Mouse (Mus musculus) limb, embryonic 13.5 days (tissue): ENCODE measurements around the gene Cdc42se1. TPM values are rescaled to one million over a fixed set of nuclear protein-coding genes. Genes with fewer than 3 reads are reported as not detected.

Source experiments
- ATAC-seq: fragments of 200-750 bp; cut with Nextera tagmentation; 2 replicates; pipeline ENCODE4 v1.8.0; 2017; ENCODE audit warnings: low read depth, moderate number of reproducible peaks, moderate TSS enrichment; ENCODE audit not compliant: low FRiP score
- H3K27ac ChIP-seq: fragments of 300-500 bp; sonication (generic); 2 replicates; pipeline ENCODE4 v1.5.1; 2015; ENCODE audit warnings: inconsistent platforms, mild to moderate bottlenecking, moderate library complexity
- H3K27me3 ChIP-seq: fragments of 300-500 bp; sonication (generic); 2 replicates; pipeline ENCODE4 v1.6.1; 2015; ENCODE audit warnings: mild to moderate bottlenecking, inconsistent platforms
- H3K36me3 ChIP-seq: fragments of 300-500 bp; sonication (generic); 2 replicates; pipeline ENCODE4 v1.6.1; 2015; ENCODE audit warnings: inconsistent platforms, mild to moderate bottlenecking, moderate library complexity
- H3K4me1 ChIP-seq: fragments of 300-500 bp; sonication (generic); 2 replicates; pipeline ENCODE4 v1.6.1; 2015; ENCODE audit warnings: inconsistent platforms
- H3K4me2 ChIP-seq: fragments of 300-500 bp; sonication (generic); replicated peaks from 2 replicates; pipeline ENCODE4 v1.6.1; 2015; ENCODE audit warnings: inconsistent platforms, mild to moderate bottlenecking, moderate library complexity
- H3K4me3 ChIP-seq: fragments of 300-500 bp; sonication (generic); 2 replicates; pipeline ENCODE4 v1.5.1; 2015; ENCODE audit warnings: moderate library complexity, mild to moderate bottlenecking, inconsistent platforms
- H3K9ac ChIP-seq: fragments of 300-500 bp; sonication (generic); 2 replicates; pipeline ENCODE4 v1.6.1; 2015; ENCODE audit warnings: mild to moderate bottlenecking, inconsistent platforms
- H3K9me3 ChIP-seq: fragments of 300-500 bp; sonication (generic); 2 replicates; pipeline ENCODE4 v1.6.1; 2016; ENCODE audit warnings: inconsistent platforms
- WGBS: fragments of 180-500 bp; shearing (Covaris S2); methylation state at CpG from one replicate; pipeline ENCODE4 v1.1.7; 2015; 5-methylcytosine and 5-hydroxymethylcytosine counted together
- polyA plus RNA-seq: library from polyadenylated mRNA; unstranded; fragments of >200 nt; fragmentation: Nextera tagmentation; extraction: Ambion mirVana; gene quantifications from 2 replicates; pipeline ENCODE4 v1.2.1, GENCODE M21; 2015

Cdc42se1 gene
- polyA plus RNA-seq, 1 experiment from 2014 or later = 82.7 TPM

DNA sequence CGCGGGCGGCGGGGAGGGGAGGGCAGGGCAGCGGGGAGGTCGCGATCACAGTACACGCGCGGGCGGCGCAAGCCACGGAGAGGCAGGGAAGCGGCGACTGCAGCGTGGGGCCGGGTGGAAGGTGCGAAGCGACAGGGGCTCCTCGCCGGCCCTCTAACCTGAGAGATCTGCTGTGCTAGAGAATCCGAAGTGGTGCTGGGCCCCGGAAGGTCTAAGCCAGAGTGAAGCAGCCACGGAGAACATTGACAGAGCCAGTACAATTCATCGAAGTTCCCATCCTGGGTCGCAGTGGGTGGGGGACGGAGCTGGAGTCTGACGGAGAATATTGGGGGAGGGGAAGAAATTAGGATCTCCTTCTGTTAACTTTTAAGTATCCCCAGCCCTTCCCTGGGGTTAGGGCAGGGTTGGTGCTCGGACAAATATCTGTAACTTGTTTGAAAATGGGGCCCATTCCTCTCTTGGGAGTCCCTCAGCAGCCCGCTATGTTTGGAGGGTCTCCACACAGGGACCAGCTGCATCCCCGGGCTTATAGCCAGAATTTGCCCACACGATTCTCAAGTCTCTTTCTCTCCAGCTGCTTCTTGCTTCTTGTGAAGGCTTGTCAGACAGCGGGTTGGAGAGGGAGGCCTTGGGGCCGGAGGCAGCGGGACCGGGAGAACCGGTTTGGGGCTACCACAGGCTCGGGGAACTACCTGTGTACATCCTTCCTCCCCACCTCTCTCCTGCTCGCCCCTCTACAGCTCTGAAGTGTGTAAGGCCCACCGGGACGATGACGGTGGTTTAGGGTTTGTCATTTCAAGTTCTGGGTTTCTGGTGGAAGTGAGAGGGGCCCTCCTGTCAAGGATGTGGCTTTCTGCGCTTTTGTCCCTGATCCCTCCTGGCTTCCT, 605 bp downstream of the Cdc42se1 start:
- H3K27me3 ChIP-seq = no peaks in the 10 kb centered on the region
- peak; percentile 2; the same call in 1 of the 2 replicates for ATAC-seq
- H3K4me1 ChIP-seq = peaks cover 41% of the 10 kb centered on the region
- H3K4me3 ChIP-seq = peak overlapping the region; percentile 85
- peak overlapping the region; percentile 93 for H3K4me2 ChIP-seq
- peak overlapping the region; percentile 96 for H3K27ac ChIP-seq
- peaks cover 47% of the 10 kb centered on the region for H3K36me3 ChIP-seq
- WGBS = under 1% methylated on average over 43 of the region's 43 CpGs
- H3K9ac ChIP-seq = peak overlapping the region; percentile 91
- no peaks in the 10 kb centered on the region for H3K9me3 ChIP-seq

DNA sequence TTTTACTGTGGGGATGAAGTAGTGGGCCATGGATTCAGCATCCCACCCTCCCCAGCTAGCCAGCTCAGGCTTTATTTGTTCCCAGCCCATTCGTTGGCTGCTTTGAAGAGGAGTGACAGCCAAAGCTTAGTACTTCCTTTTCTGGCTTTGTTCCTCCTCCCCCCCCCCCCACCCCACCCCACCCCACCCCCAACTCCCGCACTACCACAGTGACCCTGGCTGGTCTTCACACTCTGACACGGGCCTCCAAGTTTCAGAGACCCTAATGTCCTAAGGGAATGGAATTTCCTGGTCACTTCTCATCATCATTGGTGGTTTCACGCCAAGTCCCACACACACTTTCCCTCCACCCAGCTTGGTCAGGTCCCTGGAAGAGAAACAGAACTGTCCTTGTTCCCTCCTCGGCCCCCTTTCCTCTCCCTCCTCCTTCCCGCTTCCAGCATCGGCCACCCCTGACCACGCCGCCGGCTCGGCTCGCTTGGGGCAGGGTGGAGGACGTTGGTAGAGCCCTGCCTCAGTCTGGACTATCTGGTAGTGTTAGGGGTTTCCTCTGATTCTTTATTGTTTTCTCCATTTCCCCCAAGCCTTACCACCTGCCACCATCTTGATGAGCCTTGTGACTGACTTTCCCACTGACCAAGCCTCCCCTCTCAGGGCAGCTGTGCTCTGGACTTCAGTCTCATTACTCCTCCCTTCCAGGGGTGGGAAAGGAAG, 1.4 kb downstream of the Cdc42se1 start:
- Histone ChIP-seq H3K4me2 (peak overlapping the region; percentile 93), H3K27ac (peak overlapping the region; percentile 96), H3K9ac (peak overlapping the region; percentile 91), H3K4me1 (peaks cover 37% of the 10 kb centered on the region), H3K9me3 (no peaks in the 10 kb centered on the region), H3K4me3 (peak overlapping the region; percentile 85), H3K36me3 (peaks cover 50% of the 10 kb centered on the region), H3K27me3 (no peaks in the 10 kb centered on the region)
- WGBS = 2% methylated on average over 13 of the region's 13 CpGs
- ATAC-seq = no peak

DNA sequence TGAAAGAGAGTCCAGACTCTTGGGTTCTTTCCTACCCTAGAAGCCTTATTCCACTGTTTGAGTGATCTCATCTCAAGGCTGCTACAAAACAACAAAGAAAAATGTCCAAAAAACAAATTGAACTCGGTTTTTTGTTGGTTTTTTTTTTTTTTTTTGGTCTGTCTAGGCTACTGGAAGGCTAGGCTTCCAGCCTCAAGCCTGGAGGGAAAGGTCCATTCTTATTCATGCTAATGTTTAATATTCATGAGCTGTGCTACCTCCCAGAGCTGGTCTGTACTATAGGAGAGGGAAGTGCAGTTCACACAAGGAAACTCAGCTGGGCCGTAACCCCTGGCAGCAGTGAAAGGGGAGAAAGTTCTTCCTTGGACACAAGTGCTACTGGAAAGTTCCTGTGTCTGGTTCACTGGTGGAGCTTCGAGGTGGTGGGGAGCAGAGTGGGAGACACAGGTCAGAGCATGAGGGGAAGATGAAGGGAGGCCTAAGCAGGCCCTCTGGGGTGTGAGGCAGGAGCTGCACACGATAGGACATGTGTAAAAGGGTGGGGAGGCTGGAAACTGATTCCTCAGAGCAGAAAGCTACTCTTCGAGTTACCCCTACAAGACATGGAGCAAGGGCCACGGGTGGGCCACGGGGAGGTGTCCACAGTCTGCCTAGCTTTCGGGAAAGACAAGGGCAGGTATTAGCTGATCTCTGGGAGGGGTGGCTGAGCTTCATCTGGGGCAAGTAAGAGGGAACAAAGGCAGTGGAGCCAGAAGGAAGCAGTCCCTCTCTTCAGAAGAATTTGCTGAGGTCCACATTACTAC, 2.2 kb downstream of the Cdc42se1 start:
- H3K36me3 ChIP-seq = peaks cover 50% of the 10 kb centered on the region
- H3K4me3 ChIP-seq = peak overlapping the region; percentile 85
- peak overlapping the region; percentile 96 for H3K27ac ChIP-seq
- 55% methylated on average over 8 of the region's 8 CpGs for WGBS
- peak overlapping the region; percentile 93 for H3K4me2 ChIP-seq
- no peaks in the 10 kb centered on the region for H3K9me3 ChIP-seq
- peaks cover 35% of the 10 kb centered on the region for H3K4me1 ChIP-seq
- ATAC-seq = no peak
- H3K9ac ChIP-seq = peak overlapping the region; percentile 91
- H3K27me3 ChIP-seq = no peaks in the 10 kb centered on the region

DNA sequence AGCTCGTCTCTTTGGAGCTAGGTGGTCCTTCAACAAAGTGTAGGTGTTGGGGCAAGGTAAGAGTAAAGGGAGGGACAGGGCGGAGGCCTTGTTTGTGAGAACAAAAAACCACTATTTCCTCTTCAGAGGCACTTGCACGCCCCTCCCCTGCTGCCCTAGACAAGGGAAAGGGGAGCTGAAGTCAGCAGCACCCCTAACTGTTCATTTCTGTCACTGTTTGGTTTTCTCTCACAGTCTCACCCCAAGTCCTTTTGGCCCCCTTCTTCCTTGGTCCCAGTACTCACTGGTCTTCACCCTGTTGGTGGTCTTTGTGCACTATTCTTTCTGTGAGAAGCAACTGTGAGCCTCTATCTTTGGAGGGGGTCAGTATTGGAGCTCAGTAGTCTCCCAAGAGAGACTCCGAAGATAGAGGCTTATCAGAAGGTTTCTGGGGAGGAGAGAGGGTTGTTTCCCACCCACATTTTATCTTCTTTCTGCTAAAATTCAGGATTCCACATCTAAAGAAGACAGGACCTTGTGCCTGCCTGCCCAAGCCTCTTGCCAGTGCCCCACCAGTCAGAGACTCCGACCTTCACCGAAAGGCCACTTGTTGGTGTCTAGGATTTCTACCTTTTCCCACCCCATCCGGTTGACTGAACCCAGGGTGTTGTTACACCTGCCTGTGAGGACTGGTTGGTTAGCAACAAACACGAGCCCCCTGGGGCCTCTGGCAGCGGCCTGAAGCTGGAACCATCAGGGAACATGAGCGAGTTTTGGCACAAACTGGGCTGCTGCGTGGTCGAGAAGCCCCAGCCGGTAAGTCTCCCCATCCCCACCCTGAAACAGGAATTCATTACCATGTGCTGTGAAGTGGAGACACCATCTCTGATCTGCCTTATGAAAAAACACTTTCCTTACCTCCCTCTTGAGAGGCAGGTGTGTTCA, 3.0 kb downstream of the Cdc42se1 start, which contains the start of gene Mllt11:
Gene Mllt11 (minus strand): TSS at position 874 of the 924 bp plus-strand sequence.
- 0 out of 2 replicates have a peak within 1 kb of the TSS, but pooled peaks have one; percentile 96 for H3K27ac ChIP-seq
- H3K9me3 ChIP-seq = no peaks in the 10 kb centered on the region
- no peak for ATAC-seq
- peaks cover 31% of the 10 kb centered on the region for H3K4me1 ChIP-seq
- H3K4me3 ChIP-seq = peak within 1 kb of the TSS; percentile 85
- peak within 1 kb of the TSS; percentile 91; the same call in 1 of the 2 replicates for H3K9ac ChIP-seq
- H3K4me2 ChIP-seq = peak within 1 kb of the TSS; percentile 93
- WGBS = 77% methylated on average over 13 of the region's 13 CpGs
- peaks cover 57% of the 10 kb centered on the region for H3K36me3 ChIP-seq
- H3K27me3 ChIP-seq = no peaks in the 10 kb centered on the region

DNA sequence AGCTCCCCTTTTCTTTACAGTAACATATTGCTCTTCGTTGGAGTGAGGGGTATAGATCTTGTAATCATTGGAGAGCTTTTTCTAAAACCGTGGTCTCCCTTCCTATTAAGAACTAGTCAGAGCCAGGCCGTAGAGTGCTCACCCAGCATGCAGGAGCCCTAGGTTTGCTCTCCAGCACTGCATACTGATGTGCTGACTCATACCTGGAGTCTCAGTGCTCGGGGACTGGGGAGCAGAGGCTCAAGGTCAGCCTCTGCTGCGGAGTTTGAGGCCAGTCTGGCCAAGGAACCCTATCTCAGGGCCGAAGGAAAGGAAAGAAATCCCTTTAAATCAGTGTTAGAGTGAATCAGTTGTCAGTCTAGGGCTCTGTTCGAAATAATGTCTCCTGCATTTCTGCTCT, 4.2 kb downstream of the Cdc42se1 start:
- Histone ChIP-seq H3K9me3 (no peaks in the 10 kb centered on the region), H3K27ac (no peak overlapping the region), H3K9ac (no peak overlapping the region), H3K4me1 (peaks cover 21% of the 10 kb centered on the region), H3K4me3 (no peak overlapping the region), H3K36me3 (peaks cover 68% of the 10 kb centered on the region), H3K4me2 (no peak overlapping the region), H3K27me3 (no peaks in the 10 kb centered on the region)
- 84% methylated on average over 7 of the region's 7 CpGs for WGBS
- ATAC-seq = no peak

DNA sequence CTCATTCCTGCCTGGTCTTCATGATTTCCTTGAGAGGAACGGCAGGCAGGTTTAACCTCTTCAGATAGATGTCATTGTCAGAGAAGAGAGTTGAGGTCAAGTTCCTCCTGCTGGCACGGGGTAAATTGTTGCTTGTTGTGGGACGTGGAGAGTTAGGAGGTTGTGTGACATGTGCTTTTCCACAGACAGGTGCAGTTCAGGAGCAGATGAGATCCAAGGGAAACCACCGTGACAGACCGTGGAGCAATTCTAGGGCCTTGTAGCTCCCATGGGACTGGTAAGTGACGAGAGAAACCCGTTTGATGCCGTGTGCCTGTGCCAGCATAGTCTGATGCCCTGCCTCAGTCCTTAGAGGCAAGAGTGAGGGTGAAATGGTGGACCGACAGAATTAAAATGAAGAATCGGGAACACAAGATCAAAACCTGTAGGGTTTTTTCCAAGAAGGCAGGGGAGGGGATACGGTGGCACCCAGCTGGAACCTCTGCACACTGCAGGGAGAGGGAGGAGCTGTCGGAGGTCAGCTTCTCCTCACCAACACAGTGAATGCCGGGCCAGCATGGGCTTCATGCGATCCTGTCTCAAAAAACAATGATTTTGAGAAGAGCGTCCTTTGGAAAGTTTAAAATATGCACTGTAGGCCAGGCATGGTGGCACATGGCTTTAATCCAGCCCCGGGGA, 4.9 kb downstream of the Cdc42se1 start:
- no peak overlapping the region for H3K9ac ChIP-seq
- peaks cover 75% of the 10 kb centered on the region for H3K36me3 ChIP-seq
- WGBS = 90% methylated on average over 16 of the region's 16 CpGs

DNA sequence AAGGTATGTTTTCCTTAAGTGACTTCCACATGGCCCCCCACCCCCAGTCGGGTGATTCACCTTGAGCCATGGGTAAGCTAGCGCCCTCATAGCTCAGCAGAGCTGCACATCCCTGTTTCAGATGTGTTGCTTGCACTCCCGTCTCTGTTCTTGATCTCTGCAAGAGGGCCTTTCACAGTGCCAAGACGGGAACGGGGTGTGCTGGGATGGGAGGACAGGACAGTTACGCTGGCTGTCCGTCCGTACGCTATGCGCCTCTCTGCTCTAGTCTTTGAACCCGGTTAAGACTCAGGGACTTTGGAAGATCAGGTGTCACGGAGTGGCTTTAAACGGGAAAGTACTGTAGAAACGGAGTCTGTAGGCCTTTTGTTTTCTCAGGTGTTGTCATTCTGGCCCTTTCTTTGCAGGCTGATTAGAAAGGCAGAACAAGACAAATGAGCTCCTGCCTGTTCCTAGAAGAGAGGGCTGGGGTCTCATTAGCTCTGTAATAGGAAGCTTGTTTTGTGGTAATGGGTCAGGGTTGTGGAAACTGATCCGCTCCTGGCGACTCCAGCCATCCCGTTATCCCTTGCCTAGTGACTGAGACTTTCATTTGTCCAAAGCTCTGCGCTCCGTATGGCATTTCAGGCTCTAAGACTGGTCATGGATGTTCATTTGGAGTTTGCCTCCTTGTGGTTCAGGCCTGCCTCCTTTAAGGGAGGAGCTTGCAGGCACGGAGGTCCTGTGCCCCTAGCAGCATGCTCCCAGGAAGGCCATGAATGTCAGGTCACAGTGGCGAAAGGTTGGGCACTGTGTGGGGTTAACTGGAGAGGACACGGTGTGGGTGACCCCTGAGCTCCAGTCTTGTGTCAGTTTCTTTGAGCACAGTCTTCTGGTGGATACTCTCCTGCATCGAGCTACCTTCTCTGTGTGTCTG, 7.1 kb downstream of the Cdc42se1 start:
- H3K27me3 ChIP-seq = no peaks in the 10 kb centered on the region
- no peak overlapping the region for H3K9ac ChIP-seq
- peaks cover 75% of the 10 kb centered on the region for H3K36me3 ChIP-seq
- WGBS = 75% methylated on average over 23 of the region's 23 CpGs
- H3K4me1 ChIP-seq = peaks cover 15% of the 10 kb centered on the region
- H3K4me2 ChIP-seq = no peak overlapping the region
- no peak overlapping the region for H3K27ac ChIP-seq
- H3K9me3 ChIP-seq = no peaks in the 10 kb centered on the region
- H3K4me3 ChIP-seq = no peak overlapping the region
- no peak for ATAC-seq

More for the DNA sequence above, 4.9 kb downstream of the Cdc42se1 start:
- H3K4me1 ChIP-seq = peaks cover 21% of the 10 kb centered on the region
- H3K4me2 ChIP-seq = no peak overlapping the region
- no peak for ATAC-seq
- no peak overlapping the region for H3K27ac ChIP-seq
- H3K4me3 ChIP-seq = no peak overlapping the region
- H3K9me3 ChIP-seq = no peaks in the 10 kb centered on the region
- H3K27me3 ChIP-seq = no peaks in the 10 kb centered on the region

DNA sequence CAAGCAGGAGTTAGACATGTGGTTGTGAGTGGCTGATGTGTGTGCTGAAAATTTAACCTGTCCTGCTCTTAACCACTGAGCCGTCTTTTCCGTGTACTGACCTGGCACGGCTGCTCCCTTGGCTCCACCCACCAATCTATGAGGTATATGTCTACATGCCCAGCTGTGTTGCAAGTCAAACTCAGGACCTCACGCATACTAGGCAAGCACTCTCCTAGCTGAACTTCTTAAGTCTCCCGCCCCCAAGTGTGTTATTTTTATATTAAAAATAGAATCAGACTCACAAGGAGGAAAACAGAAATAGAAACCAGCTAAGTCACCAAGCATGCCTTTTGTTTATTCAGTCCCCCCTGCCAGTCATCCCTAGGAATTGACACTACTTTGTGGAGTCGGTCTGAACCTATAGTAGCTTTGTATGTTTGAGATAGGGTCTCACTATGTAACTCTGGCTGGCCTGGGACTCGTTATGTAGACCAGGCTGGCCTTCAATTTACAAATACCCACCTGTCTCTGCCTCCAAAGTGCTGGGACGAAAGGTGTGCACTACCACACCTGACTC, 9.1 kb downstream of the Cdc42se1 start:
- H3K9me3 ChIP-seq = no peaks in the 10 kb centered on the region
- H3K9ac ChIP-seq = no peak overlapping the region
- H3K27me3 ChIP-seq = no peaks in the 10 kb centered on the region
- no peak overlapping the region for H3K27ac ChIP-seq
- no peak overlapping the region for H3K4me3 ChIP-seq
- no peak for ATAC-seq
- H3K4me2 ChIP-seq = no peak overlapping the region
- 91% methylated on average over 8 of the region's 8 CpGs for WGBS
- H3K4me1 ChIP-seq = peaks cover 8% of the 10 kb centered on the region; the same call in 1 of the 2 replicates
- H3K36me3 ChIP-seq = peaks cover 58% of the 10 kb centered on the region

DNA sequence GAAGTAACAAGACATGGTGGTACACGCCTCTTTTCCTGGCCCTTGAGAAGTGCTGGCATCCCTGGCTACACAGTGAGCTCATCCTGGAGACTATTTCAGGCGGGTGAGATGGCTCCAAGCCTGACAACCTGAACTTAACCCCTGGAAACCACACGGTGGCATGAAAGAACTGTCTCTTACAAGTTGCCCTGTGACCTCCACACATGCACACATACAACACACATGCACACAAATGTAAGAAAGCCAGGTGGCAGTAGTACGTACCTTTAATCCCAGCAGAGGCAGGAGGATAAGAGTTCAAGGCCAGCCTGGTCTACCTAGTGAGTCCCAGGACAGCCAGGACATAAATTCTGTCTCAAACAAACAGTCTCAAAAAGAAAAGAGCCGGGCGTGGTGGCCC, 10.5 kb downstream of the Cdc42se1 start:
- 86% methylated on average over 6 of the region's 6 CpGs for WGBS
- Histone ChIP-seq H3K36me3 (peaks cover 44% of the 10 kb centered on the region), H3K4me3 (no peak overlapping the region), H3K9ac (no peak overlapping the region), H3K4me2 (no peak overlapping the region), H3K27ac (no peak overlapping the region), H3K4me1 (peaks cover 8% of the 10 kb centered on the region; the same call in 1 of the 2 replicates), H3K9me3 (no peaks in the 10 kb centered on the region), H3K27me3 (no peaks in the 10 kb centered on the region)
- no peak for ATAC-seq
